Mouse (Mus musculus): Measurements from ENCODE around the gene Ssr2. TPM values are rescaled to one million over a fixed set of nuclear protein-coding genes. Genes with fewer than 3 reads are reported as not detected.
A peak's percentile ranks its signal among the peaks of the same experiment; 100 is the strongest.
"Not testable (repeated sequence)": the region's sequence is repeated elsewhere in the genome, so short reads cannot be mapped to it uniquely, and the experiment has no call there.

The Ssr2 gene
- polyA plus RNA-seq, 1 experiment, result 206 TPM

GRCm38 (mm10) chr3:88604863-88605262 lies 29.2 kb downstream of the Ssr2 start:
- no peaks in the 10 kb centered on the region for H3K27me3 ChIP-seq (ENCODE audit: control insufficient read depth, insufficient read depth, low read length)
- no peak overlapping the region for H3K4me3 ChIP-seq (ENCODE audit: control insufficient read depth, insufficient read depth, low read length)
- no peak overlapping the region for H3K27ac ChIP-seq (ENCODE audit: control insufficient read depth, insufficient read depth, low read length)
- no peak for DNase-seq
- H3K36me3 ChIP-seq (ENCODE audit: control insufficient read depth, insufficient read depth, low read length), result no peaks in the 10 kb centered on the region
- 97% methylated on average over 7 of the region's 7 CpGs for WGBS
- peaks cover 3% of the 10 kb centered on the region for H3K4me1 ChIP-seq (replicated peaks; ENCODE audit: control insufficient read depth, insufficient read depth, low read length)
- no peak for TF ChIP-seq POLR2A (IDR thresholded peaks at IDR 0.05; ENCODE audit: control insufficient read depth, extremely low read depth, insufficient read depth, low read length, poor library complexity)
- no peak for TF ChIP-seq CTCF (IDR thresholded peaks at IDR 0.05; ENCODE audit: borderline replicate concordance, control insufficient read depth, extremely low read depth, insufficient read depth, low read length, poor library complexity)

GRCm38 (mm10) chr3:88605666-88606065 lies 30.0 kb downstream of the Ssr2 start, which contains the start of gene Arhgef2:
Gene Arhgef2, plus strand, starts transcription at chr3:88605966.
- WGBS, result 94% methylated on average over 2 of the region's 2 CpGs
- H3K27ac ChIP-seq (ENCODE audit: control insufficient read depth, insufficient read depth, low read length), result not testable (repeated sequence)

GRCm38 (mm10) chr3:88607065-88607757 lies 31.5 kb downstream of the Ssr2 start:
- Histone ChIP-seq H3K27ac (ENCODE audit: control insufficient read depth, insufficient read depth, low read length) (no peak overlapping the region), H3K36me3 (ENCODE audit: control insufficient read depth, insufficient read depth, low read length) (no peaks in the 10 kb centered on the region), H3K4me3 (ENCODE audit: control insufficient read depth, insufficient read depth, low read length) (no peak overlapping the region), H3K4me1 (replicated peaks; ENCODE audit: control insufficient read depth, insufficient read depth, low read length) (peaks cover 3% of the 10 kb centered on the region), H3K27me3 (ENCODE audit: control insufficient read depth, insufficient read depth, low read length) (no peaks in the 10 kb centered on the region)
- peak; percentile 91 for DNase-seq
- TF ChIP-seq CTCF (IDR thresholded peaks at IDR 0.05; ENCODE audit: borderline replicate concordance, control insufficient read depth, extremely low read depth, insufficient read depth, low read length, poor library complexity) (peak; percentile 89), POLR2A (IDR thresholded peaks at IDR 0.05; ENCODE audit: control insufficient read depth, extremely low read depth, insufficient read depth, low read length, poor library complexity) (no peak)
- WGBS, result under 1% methylated on average over 20 of the region's 20 CpGs

More at GRCm38 (mm10) chr3:88605666-88606065, 30.0 kb downstream of the Ssr2 start, which contains the start of gene Arhgef2:
- H3K27me3 ChIP-seq (ENCODE audit: control insufficient read depth, insufficient read depth, low read length); H3K4me1 ChIP-seq (replicated peaks; ENCODE audit: control insufficient read depth, insufficient read depth, low read length); H3K36me3 ChIP-seq (ENCODE audit: control insufficient read depth, insufficient read depth, low read length); DNase-seq; H3K4me3 ChIP-seq (ENCODE audit: control insufficient read depth, insufficient read depth, low read length): not testable (repeated sequence)

GRCm38 (mm10) chr3:88607758-88608138 lies 32.1 kb downstream of the Ssr2 start:
- no peak for DNase-seq
- TF ChIP-seq POLR2A (IDR thresholded peaks at IDR 0.05; ENCODE audit: control insufficient read depth, extremely low read depth, insufficient read depth, low read length, poor library complexity) (no peak), CTCF (IDR thresholded peaks at IDR 0.05; ENCODE audit: borderline replicate concordance, control insufficient read depth, extremely low read depth, insufficient read depth, low read length, poor library complexity) (no peak)
- H3K27ac ChIP-seq (ENCODE audit: control insufficient read depth, insufficient read depth, low read length), result no peak overlapping the region
- no peaks in the 10 kb centered on the region for H3K27me3 ChIP-seq (ENCODE audit: control insufficient read depth, insufficient read depth, low read length)
- 57% methylated on average over 10 of the region's 10 CpGs for WGBS
- no peak overlapping the region for H3K4me3 ChIP-seq (ENCODE audit: control insufficient read depth, insufficient read depth, low read length)
- no peaks in the 10 kb centered on the region for H3K36me3 ChIP-seq (ENCODE audit: control insufficient read depth, insufficient read depth, low read length)
- peaks cover 3% of the 10 kb centered on the region for H3K4me1 ChIP-seq (replicated peaks; ENCODE audit: control insufficient read depth, insufficient read depth, low read length)

GRCm38 (mm10) chr3:88609066-88609465 lies 33.4 kb downstream of the Ssr2 start:
- Histone ChIP-seq H3K4me1 (replicated peaks; ENCODE audit: control insufficient read depth, insufficient read depth, low read length) (peaks cover 3% of the 10 kb centered on the region), H3K27me3 (ENCODE audit: control insufficient read depth, insufficient read depth, low read length) (no peaks in the 10 kb centered on the region), H3K4me3 (ENCODE audit: control insufficient read depth, insufficient read depth, low read length) (no peak overlapping the region), H3K36me3 (ENCODE audit: control insufficient read depth, insufficient read depth, low read length) (no peaks in the 10 kb centered on the region), H3K27ac (ENCODE audit: control insufficient read depth, insufficient read depth, low read length) (no peak overlapping the region)
- TF ChIP-seq POLR2A (IDR thresholded peaks at IDR 0.05; ENCODE audit: control insufficient read depth, extremely low read depth, insufficient read depth, low read length, poor library complexity), result no peak
- no peak for TF ChIP-seq CTCF (IDR thresholded peaks at IDR 0.05; ENCODE audit: borderline replicate concordance, control insufficient read depth, extremely low read depth, insufficient read depth, low read length, poor library complexity)
- WGBS, result 98% methylated on average over 4 of the region's 4 CpGs
- no peak for DNase-seq

- Histone ChIP-seq H3K27ac (ENCODE audit: control insufficient read depth, insufficient read depth, low read length) (no peak overlapping the region), H3K4me3 (ENCODE audit: control insufficient read depth, insufficient read depth, low read length) (no peak overlapping the region), H3K4me1 (replicated peaks; ENCODE audit: control insufficient read depth, insufficient read depth, low read length) (no peaks in the 10 kb centered on the region), H3K27me3 (ENCODE audit: control insufficient read depth, insufficient read depth, low read length) (no peaks in the 10 kb centered on the region), H3K36me3 (ENCODE audit: control insufficient read depth, insufficient read depth, low read length) (no peaks in the 10 kb centered on the region)
- 96% methylated on average over 8 of the region's 8 CpGs for WGBS
- TF ChIP-seq CTCF (IDR thresholded peaks at IDR 0.05; ENCODE audit: borderline replicate concordance, control insufficient read depth, extremely low read depth, insufficient read depth, low read length, poor library complexity) (no peak), POLR2A (IDR thresholded peaks at IDR 0.05; ENCODE audit: control insufficient read depth, extremely low read depth, insufficient read depth, low read length, poor library complexity) (no peak)
- no peak for DNase-seq
These were observed 38.7 kb downstream of the Ssr2 start for GRCm38 (mm10) chr3:88614418-88614817.

- WGBS, result 72% methylated on average over 5 of the region's 5 CpGs
- Histone ChIP-seq H3K4me1 (replicated peaks; ENCODE audit: control insufficient read depth, insufficient read depth, low read length) (peaks cover 6% of the 10 kb centered on the region), H3K27me3 (ENCODE audit: control insufficient read depth, insufficient read depth, low read length) (no peaks in the 10 kb centered on the region), H3K4me3 (ENCODE audit: control insufficient read depth, insufficient read depth, low read length) (no peak overlapping the region), H3K27ac (ENCODE audit: control insufficient read depth, insufficient read depth, low read length) (no peak overlapping the region), H3K36me3 (ENCODE audit: control insufficient read depth, insufficient read depth, low read length) (no peaks in the 10 kb centered on the region)
- TF ChIP-seq CTCF (IDR thresholded peaks at IDR 0.05; ENCODE audit: borderline replicate concordance, control insufficient read depth, extremely low read depth, insufficient read depth, low read length, poor library complexity), result no peak
- TF ChIP-seq POLR2A (IDR thresholded peaks at IDR 0.05; ENCODE audit: control insufficient read depth, extremely low read depth, insufficient read depth, low read length, poor library complexity), result no peak
- no peak for DNase-seq
These were observed 39.4 kb downstream of the Ssr2 start for GRCm38 (mm10) chr3:88615117-88615516.

All from thymus, adult 2 months (tissue).